Mouse (Mus musculus): ENCODE results near the gene Med16.

DNA sequence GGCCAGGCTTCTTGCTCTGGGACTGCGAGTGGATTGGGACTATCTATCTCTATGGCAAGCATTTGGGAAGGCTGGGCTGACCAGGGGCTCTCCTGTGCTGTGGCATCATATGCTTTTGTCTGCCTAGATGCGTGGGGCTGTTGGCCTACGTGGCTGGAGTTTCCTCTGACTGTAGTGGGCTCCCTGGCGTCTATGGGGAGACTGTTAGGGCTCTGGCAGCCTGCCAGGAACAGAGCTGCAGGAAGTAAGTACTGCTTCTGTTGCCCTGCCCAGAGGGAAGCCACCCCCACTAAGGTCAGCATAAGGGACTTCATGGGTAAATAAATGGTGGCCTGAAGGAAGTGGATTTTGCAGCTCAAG is 51.3 kb downstream of the Med16 start:
- no peak for TF ChIP-seq CTCF (IDR thresholded peaks at IDR 0.05; ENCODE audit: control insufficient read depth, insufficient read depth, insufficient replicate concordance, low read depth, low read length)
- TF ChIP-seq POLR2A (IDR thresholded peaks at IDR 0.05; ENCODE audit: control insufficient read depth, low read depth, low read length): no peak

Data from testis, adult 2 months (tissue).